Mouse (Mus musculus) lung, postnatal 0 days (tissue): ENCODE results near the gene Dirc2. TPM values are rescaled to one million over a fixed set of nuclear protein-coding genes. Genes with fewer than 3 reads are reported as not detected.

Experiments used
- ATAC-seq: fragments of 200-750 bp; cut with Nextera tagmentation; 2 replicates; pipeline ENCODE4 v1.8.0; 2017; ENCODE audit warnings: moderate library complexity
- DNase-seq: peaks from one replicate; pipeline ENCODE4 v3.0.0-alpha.2; 2016; ENCODE audit warnings: low spot score
- H3K27ac ChIP-seq: fragments of 300-500 bp; sonication (generic); 2 replicates; pipeline ENCODE4 v1.5.1; 2014; ENCODE audit warnings: antibody characterized with exemption, mild to moderate bottlenecking, low read length, mixed read lengths
- H3K27me3 ChIP-seq: fragments of 300-500 bp; sonication (generic); replicated peaks from 2 replicates; pipeline ENCODE4 v1.6.1; 2014; ENCODE audit warnings: low read length, mixed read lengths; ENCODE audit not compliant: insufficient read depth
- H3K36me3 ChIP-seq: fragments of 300-500 bp; sonication (generic); 2 replicates; pipeline ENCODE4 v1.6.1; 2014; ENCODE audit warnings: low read length, mixed read lengths; ENCODE audit not compliant: insufficient read depth
- H3K4me1 ChIP-seq: fragments of 300-500 bp; sonication (generic); 2 replicates; pipeline ENCODE4 v1.6.1; 2014; ENCODE audit warnings: antibody characterized with exemption, low read depth, low read length, mixed read lengths; ENCODE audit not compliant: insufficient read depth
- H3K4me2 ChIP-seq: fragments of 300-500 bp; sonication (generic); replicated peaks from 2 replicates; pipeline ENCODE4 v1.6.1; 2014; ENCODE audit warnings: low read depth, mild to moderate bottlenecking, low read length, moderate library complexity, mixed read lengths
- H3K4me3 ChIP-seq: fragments of 300-500 bp; sonication (generic); 2 replicates; pipeline ENCODE4 v1.5.1; 2014; ENCODE audit warnings: low read depth, low read length
- H3K9ac ChIP-seq: fragments of 300-500 bp; sonication (generic); replicated peaks from 2 replicates; pipeline ENCODE4 v1.6.1; 2014; ENCODE audit warnings: low read depth, mild to moderate bottlenecking
- H3K9me3 ChIP-seq: fragments of 300-500 bp; sonication (generic); 2 replicates; pipeline ENCODE4 v1.6.1; 2016; ENCODE audit warnings: low read length, mixed read lengths
- CTCF ChIP-seq: IDR thresholded peaks from 2 replicates; pipeline ENCODE4 v1.5.1; 2016; ENCODE audit warnings: antibody characterized with exemption, mild to moderate bottlenecking
- EP300 ChIP-seq: IDR thresholded peaks from 2 replicates; pipeline ENCODE4 v1.6.1; 2016; ENCODE audit warnings: antibody characterized with exemption, mild to moderate bottlenecking, control low read depth
- WGBS: fragments of 180-500 bp; shearing (Covaris S2); extraction: QIAGEN DNeasy Blood & Tissue Kit; methylation state at CpG from one replicate; pipeline ENCODE4 v1.1.7; 2014; 5-methylcytosine and 5-hydroxymethylcytosine counted together
- polyA plus RNA-seq: library from polyadenylated mRNA; unstranded; fragments of >200 nt; fragmentation: Nextera tagmentation; extraction: Ambion mirVana; gene quantifications from 2 replicates; pipeline ENCODE4 v1.2.1, GENCODE M21; 2015

Dirc2 gene
- polyA plus RNA-seq, 1 experiment from 2014 or later: 18.0 TPM

- DNase-seq (no peak), ATAC-seq (no peak)
Measured at GRCm38 (mm10) chr16:35707004-35707403, 62.2 kb downstream of the Dirc2 start.

GRCm38 (mm10) chr16:35704796-35705195 is 64.4 kb downstream of the Dirc2 start:
- Histone ChIP-seq H3K4me1 (no peaks in the 10 kb centered on the region), H3K27ac (no peak overlapping the region), H3K36me3 (no peaks in the 10 kb centered on the region), H3K9ac (no peak overlapping the region), H3K4me3 (no peak overlapping the region), H3K9me3 (no peaks in the 10 kb centered on the region), H3K27me3 (no peaks in the 10 kb centered on the region), H3K4me2 (no peak overlapping the region)
- WGBS: 76% methylated on average over 14 of the region's 14 CpGs
- ATAC-seq: no peak
- DNase-seq: no peak
- TF ChIP-seq CTCF: no peak
- TF ChIP-seq EP300: no peak

More at GRCm38 (mm10) chr16:35707004-35707403, 62.2 kb downstream of the Dirc2 start:
- no peak overlapping the region for H3K9ac ChIP-seq
- WGBS: 80% methylated on average over 5 of the region's 5 CpGs
- no peaks in the 10 kb centered on the region for H3K4me1 ChIP-seq
- no peak for TF ChIP-seq EP300
- no peak for TF ChIP-seq CTCF
- H3K9me3 ChIP-seq: no peaks in the 10 kb centered on the region
- no peak overlapping the region for H3K4me3 ChIP-seq
- H3K27me3 ChIP-seq: no peaks in the 10 kb centered on the region
- no peak overlapping the region for H3K27ac ChIP-seq
- no peak overlapping the region for H3K4me2 ChIP-seq
- H3K36me3 ChIP-seq: no peaks in the 10 kb centered on the region

GRCm38 (mm10) chr16:35703763-35704679 is 65.1 kb downstream of the Dirc2 start:
- Histone ChIP-seq H3K9me3 (no peaks in the 10 kb centered on the region), H3K9ac (no peak overlapping the region), H3K27me3 (no peaks in the 10 kb centered on the region), H3K36me3 (no peaks in the 10 kb centered on the region), H3K27ac (no peak overlapping the region), H3K4me2 (no peak overlapping the region), H3K4me3 (no peak overlapping the region), H3K4me1 (no peaks in the 10 kb centered on the region)
- DNase-seq: no peak
- ATAC-seq: no peak
- TF ChIP-seq EP300: no peak
- TF ChIP-seq CTCF: no peak
- WGBS: 78% methylated on average over 16 of the region's 16 CpGs

GRCm38 (mm10) chr16:35701823-35702222 is 67.3 kb downstream of the Dirc2 start:
- H3K27me3 ChIP-seq: no peaks in the 10 kb centered on the region
- H3K4me1 ChIP-seq: no peaks in the 10 kb centered on the region
- no peaks in the 10 kb centered on the region for H3K36me3 ChIP-seq
- H3K9ac ChIP-seq: no peak overlapping the region
- no peak overlapping the region for H3K4me2 ChIP-seq
- H3K4me3 ChIP-seq: no peak overlapping the region
- H3K9me3 ChIP-seq: no peaks in the 10 kb centered on the region
- ATAC-seq: no peak
- no peak for DNase-seq
- H3K27ac ChIP-seq: no peak overlapping the region
- WGBS: 58% methylated on average over 11 of the region's 11 CpGs
- TF ChIP-seq CTCF: no peak
- TF ChIP-seq EP300: no peak

- H3K4me1 ChIP-seq: no peaks in the 10 kb centered on the region
- no peaks in the 10 kb centered on the region for H3K36me3 ChIP-seq
- no peak overlapping the region for H3K4me3 ChIP-seq
- no peak overlapping the region for H3K4me2 ChIP-seq
- no peak overlapping the region for H3K9ac ChIP-seq
- no peak for DNase-seq
- no peaks in the 10 kb centered on the region for H3K9me3 ChIP-seq
- 78% methylated on average over 2 of the region's 2 CpGs for WGBS
- no peak for TF ChIP-seq CTCF
- TF ChIP-seq EP300: no peak
- ATAC-seq: no peak
- H3K27ac ChIP-seq: no peak overlapping the region
- no peaks in the 10 kb centered on the region for H3K27me3 ChIP-seq
Measured at GRCm38 (mm10) chr16:35696103-35696502, 73.1 kb downstream of the Dirc2 start.

- no peaks in the 10 kb centered on the region for H3K4me1 ChIP-seq
- H3K27ac ChIP-seq: no peak overlapping the region
- H3K4me2 ChIP-seq: no peak overlapping the region
- no peak for DNase-seq
- no peak overlapping the region for H3K9ac ChIP-seq
- no peaks in the 10 kb centered on the region for H3K27me3 ChIP-seq
- H3K4me3 ChIP-seq: no peak overlapping the region
- no peaks in the 10 kb centered on the region for H3K36me3 ChIP-seq
- TF ChIP-seq EP300 (no peak), CTCF (no peak)
- WGBS: 92% methylated on average over 13 of the region's 13 CpGs
- ATAC-seq: no peak
- no peaks in the 10 kb centered on the region for H3K9me3 ChIP-seq
Measured at GRCm38 (mm10) chr16:35694250-35694846, 74.8 kb downstream of the Dirc2 start.
